Mouse (Mus musculus) CH12.LX (cell line): Measurements from ENCODE around the gene Whrn. TPM values are rescaled to one million over a fixed set of nuclear protein-coding genes. Genes with fewer than 3 reads are reported as not detected.

Source experiments
- DNase-seq: peaks from one replicate; pipeline ENCODE4 v3.0.0-alpha.2; 2013; ENCODE audit errors: extremely low read depth
- H3K27ac ChIP-seq: 2 replicates; pipeline ENCODE4 v1.5.1; 2012; ENCODE audit warnings: low read depth, mild to moderate bottlenecking, control low read depth, moderate library complexity; ENCODE audit not compliant: insufficient read depth
- H3K27me3 ChIP-seq: replicated peaks from 2 replicates; pipeline ENCODE3; 2012; ENCODE audit warnings: inconsistent platforms
- H3K36me3 ChIP-seq, 2 experiments: replicated peaks in 1 of 2; 2 replicates each; pipeline versions ENCODE3 to v1.6.1; 2012; ENCODE audit warnings: inconsistent platforms in 1 of 2, low read length in 1 of 2, mild to moderate bottlenecking in 1 of 2, mixed read lengths in 1 of 2, moderate library complexity in 1 of 2; ENCODE audit not compliant: control insufficient read depth in 1 of 2, insufficient read depth in 1 of 2
- H3K4me1 ChIP-seq, 2 experiments: 2 replicates each; pipeline ENCODE4 v1.6.1; 2012; ENCODE audit warnings: inconsistent platforms in 1 of 2, moderate library complexity in 1 of 2; ENCODE audit not compliant: insufficient read depth in 2 of 2, control insufficient read depth in 1 of 2
- H3K4me2 ChIP-seq: 2 replicates; pipeline ENCODE4 v1.6.1; 2012; ENCODE audit warnings: low read depth, mild to moderate bottlenecking, control low read depth; ENCODE audit not compliant: poor library complexity, insufficient read depth, severe bottlenecking
- H3K4me3 ChIP-seq, 3 experiments: fragments of 150-350 bp in 1 of 3; sonication (generic) in 1 of 3; replicated peaks in 1 of 3; 2 replicates each; pipeline versions ENCODE3 to v1.5.1; 2011 to 2012; ENCODE audit warnings: low read depth in 2 of 3, low read length in 2 of 3, mild to moderate bottlenecking in 2 of 3, moderate library complexity in 2 of 3, control low read depth in 1 of 3, improper control_type of control experiment in 1 of 3, inconsistent platforms in 1 of 3, mixed read lengths in 1 of 3; ENCODE audit not compliant: poor library complexity in 1 of 3
- H3K79me2 ChIP-seq: replicated peaks from 2 replicates; pipeline ENCODE4 v1.6.1; 2012; ENCODE audit warnings: mild to moderate bottlenecking, moderate library complexity; ENCODE audit not compliant: control insufficient read depth, poor library complexity, insufficient read depth, severe bottlenecking; ENCODE audit errors: extremely low read depth
- H3K9ac ChIP-seq: 2 replicates; pipeline ENCODE4 v1.6.1; 2012; ENCODE audit warnings: low read depth, mild to moderate bottlenecking, control low read depth, moderate library complexity; ENCODE audit not compliant: insufficient read depth
- H3K9me3 ChIP-seq: replicated peaks from 2 replicates; pipeline ENCODE3; 2012; ENCODE audit warnings: low read length, inconsistent platforms, mixed read lengths
- CHD1 ChIP-seq: IDR thresholded peaks from 2 replicates; pipeline ENCODE4 v1.6.1; 2012; ENCODE audit warnings: low read depth, low read length, improper control_type of control experiment, inconsistent platforms
- CTCF ChIP-seq, 2 experiments: IDR thresholded peaks in 1 of 2; conservative IDR thresholded peaks in 1 of 2; 2 replicates each; pipeline ENCODE4 v1.5.1; 2011 to 2012; ENCODE audit warnings: low read depth in 2 of 2, low read length in 2 of 2, improper control_type of control experiment in 1 of 2, inconsistent platforms in 1 of 2, mild to moderate bottlenecking in 1 of 2, moderate library complexity in 1 of 2
- E2F4 ChIP-seq: IDR thresholded peaks from 2 replicates; pipeline ENCODE4 v1.6.1; 2011; ENCODE audit warnings: low read depth, low read length, improper control_type of control experiment; ENCODE audit not compliant: insufficient replicate concordance
- EP300 ChIP-seq: IDR thresholded peaks from 2 replicates; pipeline ENCODE4 v1.6.1; 2011; ENCODE audit warnings: low read length, improper control_type of control experiment
- ETS1 ChIP-seq: conservative IDR thresholded peaks from 2 replicates; pipeline ENCODE4 v1.6.1; 2012; ENCODE audit warnings: low read depth, mild to moderate bottlenecking, inconsistent platforms, low read length, improper control_type of control experiment, moderate library complexity
- GABPA ChIP-seq: IDR thresholded peaks from 2 replicates; pipeline ENCODE4 v1.6.1; 2012; ENCODE audit warnings: low read depth, low read length, improper control_type of control experiment, inconsistent platforms; ENCODE audit not compliant: insufficient replicate concordance
- HCFC1 ChIP-seq: IDR thresholded peaks from 2 replicates; pipeline ENCODE4 v1.6.1; 2012; ENCODE audit warnings: low read depth, mild to moderate bottlenecking, inconsistent platforms, low read length, improper control_type of control experiment
- IRF4 ChIP-seq: IDR thresholded peaks from 2 replicates; pipeline ENCODE4 v1.6.1; 2014; ENCODE audit warnings: low read depth, mild to moderate bottlenecking, inconsistent platforms, low read length, improper control_type of control experiment
- JUN ChIP-seq: IDR thresholded peaks from 2 replicates; pipeline ENCODE4 v1.6.1; 2011; ENCODE audit warnings: low read depth, mild to moderate bottlenecking, low read length, improper control_type of control experiment, moderate library complexity; ENCODE audit not compliant: insufficient read depth
- JUND ChIP-seq: conservative IDR thresholded peaks from 2 replicates; pipeline ENCODE4 v1.6.1; 2011; ENCODE audit warnings: low read depth, low read length, improper control_type of control experiment
- KAT2A ChIP-seq: IDR thresholded peaks from 2 replicates; pipeline ENCODE4 v1.6.1; 2012; ENCODE audit warnings: low read length, improper control_type of control experiment, inconsistent platforms; ENCODE audit not compliant: insufficient replicate concordance
- MAFK ChIP-seq: IDR thresholded peaks from 2 replicates; pipeline ENCODE4 v1.6.1; 2011; ENCODE audit warnings: low read length, improper control_type of control experiment; ENCODE audit not compliant: insufficient replicate concordance
- MAX ChIP-seq: IDR thresholded peaks from 2 replicates; pipeline ENCODE4 v1.6.1; 2011; ENCODE audit warnings: low read length, improper control_type of control experiment
- MEF2A ChIP-seq: IDR thresholded peaks from 2 replicates; pipeline ENCODE4 v1.6.1; 2014; ENCODE audit warnings: low read depth, mild to moderate bottlenecking, inconsistent platforms, low read length, improper control_type of control experiment, borderline replicate concordance
- MXI1 ChIP-seq: IDR thresholded peaks from 2 replicates; pipeline ENCODE4 v1.6.1; 2011; ENCODE audit warnings: mild to moderate bottlenecking, low read depth, low read length, improper control_type of control experiment
- MYC ChIP-seq: IDR thresholded peaks from 2 replicates; pipeline ENCODE4 v1.6.1; 2011; ENCODE audit warnings: low read depth, mild to moderate bottlenecking, improper control_type of control experiment, low read length
- NELFE ChIP-seq: IDR thresholded peaks from 2 replicates; pipeline ENCODE4 v1.6.1; 2011; ENCODE audit warnings: low read depth, low read length, improper control_type of control experiment
- NRF1 ChIP-seq: IDR thresholded peaks from 2 replicates; pipeline ENCODE4 v1.6.1; 2014; ENCODE audit warnings: low read depth, mild to moderate bottlenecking, inconsistent platforms, low read length, improper control_type of control experiment, moderate library complexity
- PAX5 ChIP-seq: IDR thresholded peaks from 2 replicates; pipeline ENCODE4 v1.6.1; 2012; ENCODE audit warnings: low read length, inconsistent platforms, mixed read lengths
- POLR2AphosphoS2 ChIP-seq: IDR thresholded peaks from 2 replicates; pipeline ENCODE4 v1.6.1; 2011; ENCODE audit warnings: low read depth, low read length, improper control_type of control experiment
- RAD21 ChIP-seq: IDR thresholded peaks from 2 replicates; pipeline ENCODE4 v1.6.1; 2011; ENCODE audit warnings: low read depth, mild to moderate bottlenecking, low read length, improper control_type of control experiment, moderate library complexity
- SMC3 ChIP-seq: IDR thresholded peaks from 2 replicates; pipeline ENCODE4 v1.6.1; 2011; ENCODE audit warnings: low read depth, low read length, improper control_type of control experiment
- TBP ChIP-seq: conservative IDR thresholded peaks from 2 replicates; pipeline ENCODE4 v1.6.1; 2011; ENCODE audit warnings: low read depth, low read length, improper control_type of control experiment
- TCF12 ChIP-seq: IDR thresholded peaks from 2 replicates; pipeline ENCODE4 v1.6.1; 2014; ENCODE audit warnings: low read depth, mild to moderate bottlenecking, inconsistent platforms, low read length, improper control_type of control experiment
- UBTF ChIP-seq: IDR thresholded peaks from 2 replicates; pipeline ENCODE4 v1.6.1; 2012; ENCODE audit warnings: low read depth, mild to moderate bottlenecking, inconsistent platforms, low read length, improper control_type of control experiment, moderate library complexity
- USF1 ChIP-seq: IDR thresholded peaks from 2 replicates; pipeline ENCODE4 v1.6.1; 2014; ENCODE audit warnings: low read depth, mild to moderate bottlenecking, inconsistent platforms, low read length, improper control_type of control experiment
- ZC3H11A ChIP-seq: IDR thresholded peaks from 2 replicates; pipeline ENCODE4 v1.6.1; 2012; ENCODE audit warnings: low read depth, mild to moderate bottlenecking, inconsistent platforms, low read length, improper control_type of control experiment
- ZKSCAN1 ChIP-seq: IDR thresholded peaks from 2 replicates; pipeline ENCODE4 v1.6.1; 2012; ENCODE audit warnings: low read depth, inconsistent platforms, low read length, improper control_type of control experiment, borderline replicate concordance
- ZMIZ1 ChIP-seq: IDR thresholded peaks from 2 replicates; pipeline ENCODE4 v1.6.1; 2012; ENCODE audit warnings: low read depth, mild to moderate bottlenecking, inconsistent platforms, low read length, improper control_type of control experiment
- dilution Hi-C: fragments of 300-500 bp; cut with MboI; formaldehyde crosslinking; loops from 2 replicates; pipeline ENCODE4 v1.14.3; 2020; ENCODE audit warnings: low sequenced_read_pairs; ENCODE audit not compliant: extremely low pct_unique_long_range_greater_than_20kb, extremely low pct_ligation_motif_present
- in situ Hi-C: fragments of 300-500 bp; cut with MboI; formaldehyde crosslinking; loops from 3 replicates; pipeline ENCODE4 v1.14.3; 2019; ENCODE audit warnings: low sequenced_read_pairs, low pct_ligation_motif_present, low pct_unique_long_range_greater_than_20kb, mixed read lengths
- polyA plus RNA-seq: library from polyadenylated mRNA; unstranded; fragments of >175 nt; gene quantifications from 2 replicates; pipeline ENCODE4 v1.2.1, GENCODE M21; 2012; ENCODE audit warnings: low read depth; ENCODE audit not compliant: insufficient read length
- total RNA-seq, 2 experiments: library from RNA; depleted of rRNA; stranded (reverse); fragments of 300-350 nt in 1 of 2; fragments of >200 nt in 1 of 2; gene quantifications; 2 replicates each; pipeline ENCODE4 v1.2.3; 2012 to 2014

Whrn gene
- total and polyA plus RNA-seq, 3 experiments, result 0.99 to 9.4 (median 4.5) TPM

DNA sequence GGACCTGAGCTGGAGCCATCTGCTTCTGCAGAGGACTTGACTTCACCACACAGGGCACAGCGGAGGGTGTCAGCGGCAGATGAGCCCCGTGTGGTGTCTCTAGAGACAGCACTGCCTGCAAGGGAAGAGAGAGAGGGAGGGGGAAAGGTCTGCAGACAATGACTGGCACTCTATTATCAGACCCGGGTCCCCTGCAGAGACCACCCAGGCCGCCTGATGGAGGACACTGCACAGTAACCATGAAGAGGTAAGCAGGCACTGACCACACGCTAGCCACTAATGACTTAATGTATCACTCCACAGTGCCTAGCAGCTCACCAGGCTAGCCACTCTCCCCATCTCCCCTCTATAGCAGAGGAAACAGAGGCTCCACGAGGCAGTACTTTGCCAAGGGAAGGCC, 124.9 kb downstream of the Whrn start:
- TF ChIP-seq MXI1 (no peak), JUND (no peak), SMC3 (no peak), CTCF (conservative IDR thresholded peaks at IDR 0.05 in 1 of 2, IDR thresholded peaks at IDR 0.05 in 1 of 2; ENCODE audit: low read depth in 2 of 2, low read length in 2 of 2) (no peak), RAD21 (no peak), MYC (no peak), GABPA (no peak), UBTF (no peak), PAX5 (no peak), MAX (no peak), POLR2AphosphoS2 (no peak), KAT2A (no peak), ZKSCAN1 (no peak), ZMIZ1 (no peak), NRF1 (no peak), ETS1 (no peak), HCFC1 (no peak)
- Histone ChIP-seq H3K79me2 (no peaks in the 10 kb centered on the region), H3K36me3 (peaks cover 93 to 96% of the 10 kb centered on the region in 2 experiments), H3K4me1 (peaks cover 7 to 32% of the 10 kb centered on the region in 2 experiments), H3K9ac (no peak overlapping the region), H3K27me3 (no peaks in the 10 kb centered on the region), H3K9me3 (peaks cover 1% of the 10 kb centered on the region), H3K4me3 (no peak overlapping the region), H3K4me2 (no peak overlapping the region), H3K27ac (no peak overlapping the region)
- dilution Hi-C loops, result no loop called here
- in situ Hi-C loops, result loop anchor here (5.0 kb wide), 1 partner anchor 36 kb away; no protein-coding TSS in a partner anchor
- no peak for DNase-seq

DNA sequence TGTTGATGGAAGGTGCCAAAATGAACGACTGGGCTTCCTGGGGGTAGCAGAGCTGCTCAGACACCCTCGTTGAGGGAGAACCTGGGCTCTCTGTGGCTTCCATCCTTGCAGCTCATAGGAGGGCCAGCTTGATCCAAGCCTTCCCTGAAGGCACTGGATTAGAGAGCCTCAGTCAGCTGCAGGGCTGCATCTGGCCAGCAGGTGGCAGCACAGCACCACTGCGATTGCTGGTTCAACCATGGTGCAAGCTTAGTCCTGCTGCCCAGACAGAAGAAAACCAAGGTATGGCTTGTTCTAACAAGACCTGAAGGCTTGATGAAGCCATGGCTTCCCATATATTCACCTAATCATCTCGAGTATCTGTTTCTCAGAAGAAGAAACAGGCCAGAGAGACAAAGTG, 127.2 kb downstream of the Whrn start:
- no peak overlapping the region for H3K4me2 ChIP-seq
- TF ChIP-seq UBTF (no peak), MAFK (no peak), TBP (no peak), USF1 (no peak), POLR2AphosphoS2 (no peak), CHD1 (no peak), JUN (no peak), TCF12 (no peak), SMC3 (peak; percentile 91), ZKSCAN1 (no peak), GABPA (no peak), CTCF (conservative IDR thresholded peaks at IDR 0.05 in 1 of 2, IDR thresholded peaks at IDR 0.05 in 1 of 2; ENCODE audit: low read depth in 2 of 2, low read length in 2 of 2) (peak; percentile 94 to 97), NELFE (peak; percentile 54; the same call in 1 of the 2 replicates), NRF1 (0 out of 2 replicates have a peak, but pooled peaks have one; percentile 14), MXI1 (no peak), MEF2A (no peak; the same call in 1 of the 2 replicates), RAD21 (peak; percentile 91), EP300 (no peak), E2F4 (no peak), ZMIZ1 (no peak), HCFC1 (no peak), MAX (0 out of 2 replicates have a peak, but pooled peaks have one; percentile 37), ZC3H11A (peak; percentile 59; the same call in 1 of the 2 replicates), IRF4 (peak; percentile 37; the same call in 1 of the 2 replicates)
- TF ChIP-seq, all 38 proteins: peak for 8
- no peak overlapping the region for H3K4me3 ChIP-seq
- no peak overlapping the region for H3K9ac ChIP-seq
- peaks cover 7 to 32% of the 10 kb centered on the region in 2 experiments for H3K4me1 ChIP-seq
- H3K79me2 ChIP-seq, result no peaks in the 10 kb centered on the region
- H3K27me3 ChIP-seq, result no peaks in the 10 kb centered on the region
- peak; percentile 69 for DNase-seq
- H3K9me3 ChIP-seq, result peaks cover 1% of the 10 kb centered on the region
- peaks cover 92 to 94% of the 10 kb centered on the region in 2 experiments for H3K36me3 ChIP-seq
- in situ Hi-C loops, result no loop called here
- dilution Hi-C loops, result no loop called here
- H3K27ac ChIP-seq, result no peak overlapping the region
